Mouse (Mus musculus): ENCODE results near the gene Rflnb.

GRCm38 (mm10) chr11:76000701-76001100, 26.9 kb downstream of the Rflnb start:
- TF ChIP-seq POLR2A (IDR thresholded peaks at IDR 0.05; ENCODE audit: low read depth, low read length) (no peak), CTCF (conservative IDR thresholded peaks at IDR 0.05; ENCODE audit: insufficient read depth, insufficient read length, low read depth, low read length) (no peak)

All from kidney, adult 2 months (tissue).